Mouse (Mus musculus) R1 (cell line): ENCODE measurements around the gene St7.

Source experiments
- DNase-seq: peaks from one replicate; pipeline ENCODE4 v3.0.0-alpha.2; 2018; ENCODE audit warnings: low read depth, low spot score

St7 gene

DNA sequence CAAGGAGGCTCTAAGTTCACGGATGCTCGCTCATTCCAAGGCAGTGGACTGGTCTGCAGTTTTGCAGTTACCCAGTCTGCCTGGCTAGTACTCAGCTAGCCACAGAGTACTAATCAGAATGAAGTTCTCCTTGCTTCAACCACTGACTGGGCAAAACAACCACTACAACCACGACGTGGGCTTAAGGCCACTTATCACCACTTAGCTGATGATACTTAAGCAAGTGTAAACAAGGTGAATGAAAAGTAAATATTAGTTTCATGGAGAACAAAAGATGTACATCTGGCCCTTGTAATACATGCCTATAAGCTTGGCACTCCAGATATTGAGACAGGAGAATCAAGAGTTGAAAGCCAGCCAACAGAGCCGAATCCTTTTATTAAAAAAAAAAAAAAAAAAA lies 253.7 kb downstream of the St7 start:
- no peak for DNase-seq

DNA sequence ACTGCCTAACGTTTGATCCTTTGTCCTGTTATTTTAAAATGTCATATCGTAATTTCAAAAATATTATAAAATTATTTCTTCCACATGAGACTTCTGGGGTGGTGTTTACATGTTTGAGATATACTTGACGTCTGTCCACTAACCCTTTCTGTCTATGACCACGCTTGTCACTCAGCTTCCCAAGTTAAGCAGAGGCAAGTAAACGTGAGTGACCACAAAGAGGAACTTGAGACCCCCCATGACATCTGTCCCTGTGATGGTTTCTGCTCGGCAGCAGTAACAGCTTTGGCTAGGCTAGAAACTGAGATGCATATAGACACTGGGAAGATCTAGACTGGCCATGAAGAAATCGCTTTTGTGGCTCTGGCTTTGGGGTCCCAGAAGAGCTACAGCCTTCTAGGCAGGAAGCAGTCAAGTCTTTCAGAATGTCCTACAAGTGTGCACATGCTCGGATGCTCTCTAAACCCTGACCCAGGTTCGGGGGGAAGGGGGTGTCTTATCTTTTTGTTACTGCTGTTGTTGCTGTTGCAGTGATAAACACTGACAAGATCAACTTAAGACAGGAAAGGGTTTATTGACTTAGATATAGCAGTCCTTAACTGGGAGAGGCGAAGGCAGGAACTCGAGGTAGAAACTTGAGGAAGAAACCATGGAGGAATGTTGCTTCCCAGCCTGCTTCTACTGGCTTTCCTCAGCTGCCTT lies 254.5 kb downstream of the St7 start:
- no peak for DNase-seq

GRCm38 (mm10) chr6:17949103-17949502 lies 256.4 kb downstream of the St7 start:
- DNase-seq = no peak

GRCm38 (mm10) chr6:17951779-17952178 lies 259.0 kb downstream of the St7 start:
- DNase-seq = no peak

GRCm38 (mm10) chr6:17963455-17963854 lies 270.7 kb downstream of the St7 start:
- no peak for DNase-seq

DNA sequence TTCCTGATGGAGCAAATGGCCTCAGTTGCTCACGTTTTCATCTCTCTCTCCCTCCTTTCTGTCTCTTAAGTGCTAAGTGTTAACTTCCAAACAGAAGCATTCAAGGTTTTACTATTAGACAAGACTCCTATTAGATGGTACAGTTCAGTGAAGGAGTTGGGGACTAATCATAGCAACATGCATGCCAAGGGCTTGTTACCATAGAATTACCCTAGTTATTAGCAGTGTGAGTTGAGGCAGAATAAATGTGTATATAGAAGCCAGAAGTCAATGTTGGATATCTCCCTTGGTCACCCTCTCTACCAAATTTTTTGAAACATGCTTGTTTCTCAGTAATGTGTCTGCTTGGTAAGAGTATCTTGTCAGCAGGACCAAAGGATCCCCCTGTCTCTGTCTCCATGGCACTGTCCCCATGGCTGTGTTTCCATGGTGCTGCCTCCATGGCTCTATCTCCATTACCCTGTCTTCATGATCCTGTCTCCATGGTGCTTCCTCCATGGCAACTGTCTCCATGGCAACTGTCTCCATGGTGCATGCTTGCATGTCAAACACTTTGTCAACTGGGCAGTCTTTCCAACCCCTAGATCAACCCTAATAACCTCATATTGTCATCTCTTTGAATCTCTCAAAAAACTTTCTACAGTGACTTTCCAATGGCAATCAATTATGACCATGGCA lies 275.9 kb downstream of the St7 start:
- peak; percentile 57 for DNase-seq

DNA sequence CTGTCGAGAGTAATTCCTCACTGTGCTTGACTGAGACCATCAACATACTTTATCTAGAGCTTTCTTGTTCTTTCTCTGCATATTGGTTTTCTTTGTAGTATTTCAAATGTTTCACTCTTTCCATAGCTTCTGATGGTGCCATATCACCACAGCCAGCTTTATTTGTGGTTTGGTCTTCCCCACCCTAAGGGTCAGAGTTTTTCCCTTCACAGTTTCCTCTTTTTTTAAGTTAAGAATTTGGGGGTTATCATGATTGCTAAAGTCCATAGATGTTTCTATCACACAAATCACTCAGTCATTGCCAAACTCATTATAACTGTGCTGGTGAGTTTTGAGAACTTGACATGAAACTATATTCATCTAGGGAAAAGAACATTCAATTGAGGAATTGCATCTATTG lies 277.1 kb downstream of the St7 start:
- DNase-seq = no peak

GRCm38 (mm10) chr6:17971393-17971792 lies 278.7 kb downstream of the St7 start:
- no peak for DNase-seq

DNA sequence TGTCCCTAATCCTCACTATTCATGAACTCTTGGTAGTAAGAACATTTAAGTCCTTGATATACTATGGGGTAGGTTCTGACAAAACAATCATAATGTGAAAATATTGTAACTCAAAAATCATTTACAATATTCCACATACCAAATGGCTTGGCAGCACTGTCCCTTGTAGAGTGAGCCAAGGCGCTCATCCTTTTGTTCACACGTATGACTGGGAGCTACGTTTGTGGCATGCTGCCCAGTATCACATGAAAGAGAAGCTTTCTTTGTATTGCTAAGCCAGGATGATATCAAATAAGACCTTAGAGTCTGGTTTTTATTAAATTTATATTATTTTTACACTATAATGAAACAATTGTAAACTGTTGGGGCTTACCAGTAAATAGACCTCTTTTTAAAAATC lies 281.7 kb downstream of the St7 start:
- DNase-seq = no peak

GRCm38 (mm10) chr6:17977165-17977564 lies 284.4 kb downstream of the St7 start:
- DNase-seq = peak; percentile 72

GRCm38 (mm10) chr6:17978324-17978723 lies 285.6 kb downstream of the St7 start:
- no peak for DNase-seq

DNA sequence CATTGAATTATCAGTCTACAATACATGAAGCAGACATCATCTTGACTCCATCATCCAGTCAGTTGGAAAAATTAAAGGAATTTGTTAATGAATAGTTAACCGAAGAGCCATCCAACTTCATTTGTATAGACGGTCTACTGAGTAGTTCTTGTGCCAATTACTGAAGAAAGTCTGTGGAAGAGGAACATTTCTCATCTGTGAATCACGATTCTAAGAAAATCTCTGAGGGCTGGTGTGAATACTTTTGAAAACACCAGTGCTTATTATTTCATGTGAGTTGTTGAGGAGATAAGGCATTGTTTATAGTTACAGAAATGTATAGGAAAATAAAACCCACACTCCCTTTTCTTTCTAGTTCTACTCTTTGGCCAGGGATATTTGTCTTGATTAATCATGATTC lies 286.1 kb downstream of the St7 start:
- no peak for DNase-seq

GRCm38 (mm10) chr6:17979361-17979760 lies 286.6 kb downstream of the St7 start:
- no peak for DNase-seq

GRCm38 (mm10) chr6:17990173-17991028 lies 297.7 kb downstream of the St7 start:
- DNase-seq = no peak

DNA sequence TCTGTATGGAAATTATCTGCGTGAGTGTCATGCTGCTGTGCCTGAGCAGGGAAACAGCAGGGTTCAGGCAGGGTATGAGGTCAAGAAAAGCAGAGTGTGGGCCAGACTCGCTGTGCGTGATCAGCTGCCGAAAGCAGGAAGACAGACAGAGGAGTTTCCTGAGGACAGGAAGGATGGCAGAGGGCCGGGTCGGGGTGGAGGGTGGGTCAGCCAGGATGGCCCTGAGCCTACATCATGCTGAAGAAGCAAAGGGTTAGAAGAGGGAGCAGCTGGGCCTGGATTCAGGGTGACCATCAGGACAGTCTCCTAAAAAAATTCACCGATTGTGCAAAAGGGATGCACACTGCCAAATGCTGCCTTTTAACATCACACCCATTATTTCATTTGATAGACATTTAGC lies 298.9 kb downstream of the St7 start:
- no peak for DNase-seq
